Mouse (Mus musculus): Measurements from ENCODE around the gene Ttc24. TPM values are rescaled to one million over a fixed set of nuclear protein-coding genes. Genes with fewer than 3 reads are reported as not detected.

Gene Ttc24
- total RNA-seq, 1 experiment = not detected

DNA sequence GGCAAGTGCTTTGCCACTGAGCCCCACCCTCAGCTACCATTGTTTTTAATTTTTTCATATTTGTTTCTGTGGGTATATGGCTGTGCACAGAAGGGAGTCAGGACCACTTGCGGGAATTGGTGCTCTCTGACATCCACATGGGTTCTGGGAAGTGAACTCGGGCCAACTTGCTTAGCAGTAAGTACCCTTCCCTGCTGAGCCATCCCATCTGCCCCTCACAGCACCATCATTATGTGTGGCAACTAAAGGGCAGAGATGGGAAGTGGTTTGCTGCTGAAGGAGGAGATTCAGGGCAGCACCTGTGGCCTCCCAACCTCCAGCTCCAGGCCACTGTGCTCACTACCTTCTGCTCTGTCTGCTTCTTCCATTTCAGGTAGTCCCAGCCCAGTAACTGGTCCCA lies 4.5 kb downstream of the Ttc24 start:
- TF ChIP-seq ZC3H11A (IDR thresholded peaks at IDR 0.05; ENCODE audit: borderline replicate concordance, low read depth, low read length) (no peak), HCFC1 (IDR thresholded peaks at IDR 0.05; ENCODE audit: borderline replicate concordance, insufficient read depth, low read length) (no peak), ZNF384 (IDR thresholded peaks at IDR 0.05; ENCODE audit: low read depth, low read length) (no peak), MAFK (IDR thresholded peaks at IDR 0.05; ENCODE audit: insufficient read depth, low read depth, low read length) (no peak), CHD2 (IDR thresholded peaks at IDR 0.05; ENCODE audit: low read depth, low read length) (no peak)
- no peak overlapping the region for H3K27ac ChIP-seq (ENCODE audit: insufficient read depth, low read depth, low read length, poor library complexity, severe bottlenecking)
- H3K9ac ChIP-seq (ENCODE audit: insufficient read depth, low read depth, low read length, poor library complexity, severe bottlenecking) = no peak overlapping the region
- in situ Hi-C loops (cut with MboI; ENCODE audit: low sequenced_read_pairs in 2 of 2, unreplicated experiment in 2 of 2) = loop anchor here in 1 of 2 experiments (5.0 kb wide), 1 partner anchor 51 kb away; no protein-coding TSS in a partner anchor
- no peak overlapping the region for H3K4me3 ChIP-seq (ENCODE audit: insufficient read depth in 1 of 2, low read depth in 1 of 2, low read length in 2 of 2, poor library complexity in 1 of 2, severe bottlenecking in 1 of 2)
- H3K36me3 ChIP-seq (ENCODE audit: control insufficient read depth, insufficient read depth, low read length, poor library complexity, severe bottlenecking) = no peaks in the 10 kb centered on the region
- no peak for DNase-seq (ENCODE audit: low read depth, low spot score)
- H3K9me3 ChIP-seq (ENCODE audit: control insufficient read depth, insufficient read depth, low read depth, low read length) = no peaks in the 10 kb centered on the region
- H3K4me1 ChIP-seq (ENCODE audit: control insufficient read depth in 2 of 2, insufficient read depth in 2 of 2, low read length in 2 of 2, poor library complexity in 1 of 2) = no peaks in the 10 kb centered on the region

- TF ChIP-seq ZNF384 (IDR thresholded peaks at IDR 0.05; ENCODE audit: low read depth, low read length) = no peak
- peak; percentile 93 for TF ChIP-seq ZC3H11A (IDR thresholded peaks at IDR 0.05; ENCODE audit: borderline replicate concordance, low read depth, low read length)
- TF ChIP-seq CHD2 (IDR thresholded peaks at IDR 0.05; ENCODE audit: low read depth, low read length) = no peak
- Histone ChIP-seq H3K4me3 (ENCODE audit: insufficient read depth in 1 of 2, low read depth in 1 of 2, low read length in 2 of 2, poor library complexity in 1 of 2, severe bottlenecking in 1 of 2) (no peak overlapping the region), H3K4me1 (ENCODE audit: control insufficient read depth in 2 of 2, insufficient read depth in 2 of 2, low read length in 2 of 2, poor library complexity in 1 of 2) (no peaks in the 10 kb centered on the region), H3K27ac (ENCODE audit: insufficient read depth, low read depth, low read length, poor library complexity, severe bottlenecking) (no peak overlapping the region), H3K9ac (ENCODE audit: insufficient read depth, low read depth, low read length, poor library complexity, severe bottlenecking) (no peak overlapping the region), H3K36me3 (ENCODE audit: control insufficient read depth, insufficient read depth, low read length, poor library complexity, severe bottlenecking) (no peaks in the 10 kb centered on the region), H3K9me3 (ENCODE audit: control insufficient read depth, insufficient read depth, low read depth, low read length) (no peaks in the 10 kb centered on the region)
- in situ Hi-C loops (cut with MboI; ENCODE audit: low sequenced_read_pairs in 2 of 2, unreplicated experiment in 2 of 2) = loop anchor here in 1 of 2 experiments (5.0 kb wide), 1 partner anchor 49 kb away; no protein-coding TSS in a partner anchor
- peak; percentile 83 for DNase-seq (ENCODE audit: low read depth, low spot score)
Measured at GRCm38 (mm10) chr3:88071783-88072182, 6.3 kb downstream of the Ttc24 start.

GRCm38 (mm10) chr3:88068386-88068785 lies 9.7 kb downstream of the Ttc24 start:
- in situ Hi-C loops (cut with MboI; ENCODE audit: low sequenced_read_pairs in 2 of 2, unreplicated experiment in 2 of 2) = no loop called here
- no peak for DNase-seq (ENCODE audit: low read depth, low spot score)
- no peak overlapping the region for H3K27ac ChIP-seq (ENCODE audit: insufficient read depth, low read depth, low read length, poor library complexity, severe bottlenecking)
- peaks cover 3% of the 10 kb centered on the region; the same call in 1 of the 2 replicates for H3K9me3 ChIP-seq (ENCODE audit: control insufficient read depth, insufficient read depth, low read depth, low read length)
- H3K4me3 ChIP-seq (ENCODE audit: insufficient read depth in 1 of 2, low read depth in 1 of 2, low read length in 2 of 2, poor library complexity in 1 of 2, severe bottlenecking in 1 of 2) = no peak overlapping the region
- H3K9ac ChIP-seq (ENCODE audit: insufficient read depth, low read depth, low read length, poor library complexity, severe bottlenecking) = no peak overlapping the region
- TF ChIP-seq ZC3H11A (IDR thresholded peaks at IDR 0.05; ENCODE audit: borderline replicate concordance, low read depth, low read length) = no peak
- no peak for TF ChIP-seq ZNF384 (IDR thresholded peaks at IDR 0.05; ENCODE audit: low read depth, low read length)
- H3K4me1 ChIP-seq (ENCODE audit: control insufficient read depth in 2 of 2, insufficient read depth in 2 of 2, low read length in 2 of 2, poor library complexity in 1 of 2) = no peaks in the 10 kb centered on the region
- H3K36me3 ChIP-seq (ENCODE audit: control insufficient read depth, insufficient read depth, low read length, poor library complexity, severe bottlenecking) = no peaks in the 10 kb centered on the region

GRCm38 (mm10) chr3:88057902-88058696 lies 20.0 kb downstream of the Ttc24 start, which contains the start of gene Naxe:
Gene Naxe, minus strand, starts transcription at chr3:88058495.
- in situ Hi-C loops (cut with MboI; ENCODE audit: low sequenced_read_pairs in 2 of 2, unreplicated experiment in 2 of 2) = no loop called here
- peak; percentile 92 for DNase-seq (ENCODE audit: low read depth, low spot score)
- Histone ChIP-seq H3K36me3 (ENCODE audit: control insufficient read depth, insufficient read depth, low read length, poor library complexity, severe bottlenecking) (peaks cover 21% of the 10 kb centered on the region), H3K4me3 (ENCODE audit: insufficient read depth in 1 of 2, low read depth in 1 of 2, low read length in 2 of 2, poor library complexity in 1 of 2, severe bottlenecking in 1 of 2) (peak within 1 kb of the TSS; percentile 80 to 94), H3K9ac (ENCODE audit: insufficient read depth, low read depth, low read length, poor library complexity, severe bottlenecking) (peak within 1 kb of the TSS; percentile 85), H3K4me1 (ENCODE audit: control insufficient read depth in 2 of 2, insufficient read depth in 2 of 2, low read length in 2 of 2, poor library complexity in 1 of 2) (peaks cover 0 to 3% of the 10 kb centered on the region in 2 experiments; a peak in 1 of 4 replicates), H3K27ac (ENCODE audit: insufficient read depth, low read depth, low read length, poor library complexity, severe bottlenecking) (no peak within 1 kb of the TSS), H3K9me3 (ENCODE audit: control insufficient read depth, insufficient read depth, low read depth, low read length) (no peaks in the 10 kb centered on the region)
- TF ChIP-seq HCFC1 (IDR thresholded peaks at IDR 0.05; ENCODE audit: borderline replicate concordance, insufficient read depth, low read length) (0 out of 2 replicates have a peak, but pooled peaks have one; percentile 37), ZC3H11A (IDR thresholded peaks at IDR 0.05; ENCODE audit: borderline replicate concordance, low read depth, low read length) (peak; percentile 6; the same call in 1 of the 2 replicates), MAFK (IDR thresholded peaks at IDR 0.05; ENCODE audit: insufficient read depth, low read depth, low read length) (no peak), CHD2 (IDR thresholded peaks at IDR 0.05; ENCODE audit: low read depth, low read length) (no peak)
